Mouse (Mus musculus): ENCODE results near the gene Khnyn.

DNA sequence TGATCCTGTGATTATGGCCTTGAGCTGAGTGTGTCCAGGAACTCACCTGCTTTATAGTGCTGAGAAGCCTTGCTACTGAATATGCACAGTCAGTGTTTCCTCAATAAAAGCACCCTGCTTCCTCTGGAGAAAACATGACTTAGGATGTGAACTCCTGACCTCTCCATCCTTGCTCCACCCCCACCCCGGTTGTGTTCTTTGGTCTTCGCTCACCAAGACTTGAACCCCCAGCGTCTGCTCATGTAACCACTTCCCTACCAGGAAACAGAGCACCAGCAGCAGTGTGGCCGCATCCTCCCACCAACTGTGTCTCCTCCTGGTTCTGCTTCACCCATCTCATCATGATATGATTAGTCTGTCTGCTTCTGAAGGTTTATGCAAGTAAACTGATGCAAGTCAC is 28.7 kb downstream of the Khnyn start:
- TF ChIP-seq GATA1 (IDR thresholded peaks at IDR 0.05; ENCODE audit: borderline replicate concordance, low read length) (no peak), FLI1 (IDR thresholded peaks at IDR 0.05; ENCODE audit: low read length) (no peak)

Measured in megakaryocyte, embryonic 14.5 days (primary cell).